Mouse (Mus musculus): ENCODE data around the gene Cep89.

Gene Cep89

GRCm38 (mm10) chr7:35386525-35386952 is 10.3 kb upstream of the Cep89 start:
- no peak for DNase-seq

GRCm38 (mm10) chr7:35388694-35389093 is 8.1 kb upstream of the Cep89 start:
- DNase-seq: no peak

GRCm38 (mm10) chr7:35392935-35393334 is 3.9 kb upstream of the Cep89 start:
- peak; percentile 11 to 37 for DNase-seq

GRCm38 (mm10) chr7:35395734-35396456 is 940 bp upstream of the Cep89 start:
- DNase-seq: peak; percentile 18 to 32

- DNase-seq: no peak
These were observed 4.3 kb downstream of the Cep89 start for GRCm38 (mm10) chr7:35401169-35401568.

GRCm38 (mm10) chr7:35415226-35415625 is 18.4 kb downstream of the Cep89 start:
- DNase-seq: no peak

GRCm38 (mm10) chr7:35415801-35416653 is 19.2 kb downstream of the Cep89 start:
- DNase-seq: no peak

- DNase-seq: no peak
These were observed 19.8 kb downstream of the Cep89 start for GRCm38 (mm10) chr7:35416654-35416948.

GRCm38 (mm10) chr7:35423071-35423470 is 26.2 kb downstream of the Cep89 start:
- no peak for DNase-seq

- no peak for DNase-seq
These were observed 31.3 kb downstream of the Cep89 start for GRCm38 (mm10) chr7:35428146-35428545.

GRCm38 (mm10) chr7:35435266-35435665 is 38.4 kb downstream of the Cep89 start:
- DNase-seq: no peak

- DNase-seq: no peak
These were observed 50.7 kb downstream of the Cep89 start for GRCm38 (mm10) chr7:35447501-35447900.

- no peak for DNase-seq
These were observed 51.4 kb downstream of the Cep89 start, which contains the start of gene Slc7a9 for GRCm38 (mm10) chr7:35447996-35448846. Slc7a9 (plus strand) TSS chr7:35448796.

- no peak for DNase-seq
These were observed 52.0 kb downstream of the Cep89 start for GRCm38 (mm10) chr7:35448867-35449266.

- DNase-seq: no peak
These were observed 59.4 kb downstream of the Cep89 start for GRCm38 (mm10) chr7:35456091-35456814.

- no peak for DNase-seq
These were observed 64.1 kb downstream of the Cep89 start for GRCm38 (mm10) chr7:35460971-35461370.

GRCm38 (mm10) chr7:35465027-35465426 is 68.2 kb downstream of the Cep89 start:
- DNase-seq: no peak

GRCm38 (mm10) chr7:35467856-35468255 is 71.0 kb downstream of the Cep89 start:
- DNase-seq: no peak

- no peak for DNase-seq
These were observed 74.0 kb downstream of the Cep89 start for GRCm38 (mm10) chr7:35470794-35471193.

GRCm38 (mm10) chr7:35476457-35476856 is 79.6 kb downstream of the Cep89 start:
- no peak for DNase-seq

GRCm38 (mm10) chr7:35485126-35485525 is 88.3 kb downstream of the Cep89 start:
- DNase-seq: no peak

GRCm38 (mm10) chr7:35486553-35486952 is 89.7 kb downstream of the Cep89 start:
- DNase-seq: no peak

Measured in cerebellum, postnatal 36 days (tissue).